Mouse (Mus musculus) midbrain, embryonic 13.5 days (tissue): ENCODE data around the gene Sall2. TPM values are rescaled to one million over a fixed set of nuclear protein-coding genes. Genes with fewer than 3 reads are reported as not detected.

ENCODE experiments used
- ATAC-seq: fragments of 200-750 bp; cut with Nextera tagmentation; 2 replicates; pipeline ENCODE4 v1.8.0; 2017; ENCODE audit warnings: mild to moderate bottlenecking, moderate TSS enrichment, moderate library complexity
- H3K27ac ChIP-seq: fragments of 300-500 bp; sonication (generic); 2 replicates; pipeline ENCODE4 v1.5.1; 2015; ENCODE audit warnings: inconsistent platforms, mild to moderate bottlenecking, moderate library complexity
- H3K27me3 ChIP-seq: fragments of 300-500 bp; sonication (generic); 2 replicates; pipeline ENCODE4 v1.6.1; 2015; ENCODE audit warnings: mild to moderate bottlenecking, inconsistent platforms
- H3K36me3 ChIP-seq: fragments of 300-500 bp; sonication (generic); 2 replicates; pipeline ENCODE4 v1.6.1; 2015; ENCODE audit warnings: mild to moderate bottlenecking, inconsistent platforms
- H3K4me1 ChIP-seq: fragments of 300-500 bp; sonication (generic); replicated peaks from 2 replicates; pipeline ENCODE4 v1.6.1; 2015; ENCODE audit warnings: inconsistent platforms
- H3K4me2 ChIP-seq: fragments of 300-500 bp; sonication (generic); replicated peaks from 2 replicates; pipeline ENCODE4 v1.6.1; 2015; ENCODE audit warnings: moderate library complexity, mild to moderate bottlenecking, inconsistent platforms
- H3K4me3 ChIP-seq: fragments of 300-500 bp; sonication (generic); replicated peaks from 2 replicates; pipeline ENCODE4 v1.5.1; 2015; ENCODE audit warnings: mild to moderate bottlenecking, inconsistent platforms
- H3K9ac ChIP-seq: fragments of 300-500 bp; sonication (generic); replicated peaks from 2 replicates; pipeline ENCODE4 v1.6.1; 2015; ENCODE audit warnings: mild to moderate bottlenecking, inconsistent platforms
- H3K9me3 ChIP-seq: fragments of 300-500 bp; sonication (generic); 2 replicates; pipeline ENCODE4 v1.6.1; 2016; ENCODE audit warnings: mild to moderate bottlenecking, inconsistent platforms
- WGBS: fragments of 180-500 bp; shearing (Covaris S2); methylation state at CpG from one replicate; pipeline ENCODE4 v1.1.7; 2015; 5-methylcytosine and 5-hydroxymethylcytosine counted together
- polyA plus RNA-seq: library from polyadenylated mRNA; unstranded; fragments of >200 nt; fragmentation: Nextera tagmentation; extraction: Ambion mirVana; gene quantifications from 2 replicates; pipeline ENCODE4 v1.2.1, GENCODE M21; 2015

The Sall2 gene
- polyA plus RNA-seq: 56.6 and 56.9 TPM in 2 replicates

- Histone ChIP-seq H3K9ac (peak within 1 kb of the TSS; percentile 69), H3K36me3 (no peaks in the 10 kb centered on the region), H3K27me3 (no peaks in the 10 kb centered on the region), H3K9me3 (no peaks in the 10 kb centered on the region), H3K4me2 (peak within 1 kb of the TSS; percentile 85), H3K4me1 (peaks cover 57% of the 10 kb centered on the region), H3K4me3 (peak within 1 kb of the TSS; percentile 52), H3K27ac (peak within 1 kb of the TSS; percentile 79)
- WGBS: under 1% methylated on average over 26 of the region's 26 CpGs
- ATAC-seq: peak; percentile 84
Observed at GRCm38 (mm10) chr14:52327910-52328812, at the start of gene Sall2. TSS of gene Sall2 (minus strand) at chr14:52328762.

- Histone ChIP-seq H3K4me1 (no peaks in the 10 kb centered on the region), H3K4me2 (no peak overlapping the region), H3K36me3 (no peaks in the 10 kb centered on the region), H3K27me3 (no peaks in the 10 kb centered on the region), H3K9me3 (no peaks in the 10 kb centered on the region), H3K4me3 (no peak overlapping the region), H3K9ac (no peak overlapping the region), H3K27ac (no peak overlapping the region)
- ATAC-seq: no peak
- 85% methylated on average over 3 of the region's 3 CpGs for WGBS
Observed at GRCm38 (mm10) chr14:52368741-52369140, 40.2 kb upstream of the Sall2 start.

GRCm38 (mm10) chr14:52356308-52356707 lies 27.7 kb upstream of the Sall2 start, which contains the start of gene Olfr1513:
TSS of gene Olfr1513 (minus strand) at chr14:52356408.
- Histone ChIP-seq H3K27me3 (no peaks in the 10 kb centered on the region), H3K4me1 (no peaks in the 10 kb centered on the region), H3K9ac (no peak within 1 kb of the TSS), H3K9me3 (no peaks in the 10 kb centered on the region), H3K27ac (no peak within 1 kb of the TSS), H3K4me3 (no peak within 1 kb of the TSS), H3K4me2 (no peak within 1 kb of the TSS), H3K36me3 (no peaks in the 10 kb centered on the region)
- ATAC-seq: no peak
- 82% methylated on average over 4 of the region's 4 CpGs for WGBS

DNA sequence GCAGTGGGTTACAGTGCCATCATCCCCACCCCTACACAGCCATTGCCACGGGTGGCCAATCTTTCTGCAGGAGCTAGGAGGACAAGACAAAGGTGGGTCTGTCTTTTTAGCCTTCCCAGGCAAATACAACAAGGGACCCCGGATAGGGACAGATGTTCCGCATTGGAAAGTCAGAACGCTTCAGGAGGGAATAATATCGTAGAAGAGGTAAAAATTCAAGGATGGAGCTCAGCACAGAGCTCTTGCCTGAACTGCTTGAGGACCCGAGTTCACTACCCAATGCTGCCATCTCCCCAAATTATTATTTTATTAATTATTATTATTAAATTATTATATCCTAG lies 10.9 kb upstream of the Sall2 start:
- H3K4me1 ChIP-seq: no peaks in the 10 kb centered on the region
- H3K9ac ChIP-seq: peak overlapping the region; percentile 60; the same call in 1 of the 2 replicates
- no peak overlapping the region for H3K27ac ChIP-seq
- H3K4me2 ChIP-seq: peak overlapping the region; percentile 49
- no peaks in the 10 kb centered on the region for H3K36me3 ChIP-seq
- 78% methylated on average over 6 of the region's 6 CpGs for WGBS
- H3K27me3 ChIP-seq: no peaks in the 10 kb centered on the region
- H3K9me3 ChIP-seq: 0 out of 2 replicates have a peak, but pooled peaks cover 3% of the 10 kb centered on the region
- no peak for ATAC-seq
- peak overlapping the region; percentile 33; the same call in 1 of the 2 replicates for H3K4me3 ChIP-seq

DNA sequence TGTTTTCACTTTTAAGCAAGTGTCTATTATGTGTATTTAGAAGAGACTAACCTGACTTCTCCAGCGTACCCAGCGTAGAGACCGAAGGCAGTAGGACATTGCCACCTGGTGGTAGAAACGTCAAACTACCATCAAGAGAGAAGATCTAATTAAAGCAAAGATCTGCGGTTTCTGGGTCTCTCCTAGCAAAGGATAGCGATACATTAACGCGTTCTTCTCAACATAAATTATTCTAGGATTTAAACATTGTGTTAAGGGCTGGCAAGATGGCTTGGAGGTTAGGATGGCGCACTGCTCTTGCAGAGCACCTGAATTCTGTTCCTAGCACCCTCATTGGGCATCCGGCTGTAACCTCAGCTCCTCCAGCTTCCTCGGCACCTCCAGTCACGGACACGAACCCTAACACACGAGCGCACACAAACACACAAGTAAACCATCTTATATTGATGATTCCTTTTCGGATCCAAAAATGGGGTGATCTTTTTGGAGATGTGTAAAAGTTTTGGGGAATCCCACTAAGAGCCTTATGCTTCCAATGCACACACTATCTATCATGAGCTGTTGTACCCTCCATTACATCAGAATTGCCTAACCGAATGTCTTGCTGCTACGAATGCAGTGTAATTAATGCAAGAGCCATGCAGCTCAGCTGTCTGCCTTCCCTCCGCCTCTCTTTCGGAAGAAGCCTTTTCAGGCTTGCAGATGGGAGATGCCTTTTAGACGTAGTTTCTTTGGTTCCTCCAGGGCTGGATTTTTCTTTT lies 10.4 kb upstream of the Sall2 start:
- Histone ChIP-seq H3K9ac (peak overlapping the region; percentile 60), H3K27me3 (no peaks in the 10 kb centered on the region), H3K9me3 (no peaks in the 10 kb centered on the region), H3K4me3 (peak overlapping the region; percentile 33), H3K27ac (no peak overlapping the region), H3K36me3 (no peaks in the 10 kb centered on the region), H3K4me2 (peak overlapping the region; percentile 49), H3K4me1 (no peaks in the 10 kb centered on the region)
- 31% methylated on average over 21 of the region's 21 CpGs for WGBS
- peak; percentile 71 for ATAC-seq

GRCm38 (mm10) chr14:52332171-52332570 lies 3.6 kb upstream of the Sall2 start:
- WGBS: 26% methylated on average over 3 of the region's 3 CpGs
- no peak overlapping the region for H3K4me2 ChIP-seq
- no peaks in the 10 kb centered on the region for H3K36me3 ChIP-seq
- no peak overlapping the region for H3K9ac ChIP-seq
- no peak overlapping the region for H3K4me3 ChIP-seq
- peaks cover 38% of the 10 kb centered on the region for H3K4me1 ChIP-seq
- no peaks in the 10 kb centered on the region for H3K9me3 ChIP-seq
- peak overlapping the region; percentile 78; the same call in 1 of the 2 replicates for H3K27ac ChIP-seq
- H3K27me3 ChIP-seq: no peaks in the 10 kb centered on the region
- ATAC-seq: no peak

DNA sequence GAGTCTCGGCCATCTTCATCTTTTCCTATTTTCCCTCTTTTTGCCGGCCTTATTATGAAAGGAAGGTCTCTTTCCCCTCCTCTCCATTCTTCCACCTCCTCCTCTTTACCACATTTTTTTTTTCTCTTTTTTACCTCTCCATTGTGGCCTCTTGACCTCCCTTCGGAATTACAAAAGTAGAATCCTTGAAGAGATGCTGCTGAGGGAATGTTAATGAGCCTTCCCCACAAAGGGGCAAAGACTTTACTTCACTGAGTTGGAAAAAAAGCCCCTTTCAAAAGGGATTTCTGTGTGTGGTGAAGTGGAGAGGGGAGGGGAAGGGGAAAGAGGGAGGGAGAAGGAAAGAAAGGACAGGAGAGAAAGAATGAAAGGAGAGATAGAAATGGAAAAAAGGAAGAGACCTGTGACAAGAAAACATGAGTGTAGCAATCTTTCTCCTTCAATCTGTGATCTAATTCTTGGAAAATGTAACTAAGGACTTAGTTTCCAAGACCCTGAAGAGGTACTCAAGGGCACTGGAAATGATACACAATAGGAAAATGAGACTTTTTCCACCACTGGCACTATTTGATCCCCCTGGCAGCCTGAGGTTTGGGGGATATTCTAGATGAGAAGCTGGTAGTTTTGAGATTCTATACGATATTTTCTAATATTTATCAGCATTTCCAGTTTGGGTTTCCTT lies 2.6 kb upstream of the Sall2 start:
- Histone ChIP-seq H3K36me3 (no peaks in the 10 kb centered on the region), H3K27me3 (no peaks in the 10 kb centered on the region), H3K4me3 (no peak overlapping the region), H3K4me2 (peak overlapping the region; percentile 24), H3K4me1 (peaks cover 47% of the 10 kb centered on the region), H3K9ac (no peak overlapping the region), H3K27ac (peak overlapping the region; percentile 78), H3K9me3 (no peaks in the 10 kb centered on the region)
- ATAC-seq: no peak
- 1% methylated on average over 4 of the region's 4 CpGs for WGBS

GRCm38 (mm10) chr14:52327375-52327901 lies 1.1 kb downstream of the Sall2 start:
- Histone ChIP-seq H3K27ac (peak overlapping the region; percentile 79), H3K9me3 (no peaks in the 10 kb centered on the region), H3K4me2 (peak overlapping the region; percentile 85), H3K4me1 (peaks cover 57% of the 10 kb centered on the region), H3K36me3 (no peaks in the 10 kb centered on the region), H3K27me3 (no peaks in the 10 kb centered on the region), H3K4me3 (peak overlapping the region; percentile 52), H3K9ac (peak overlapping the region; percentile 69)
- ATAC-seq: peak; percentile 71
- under 1% methylated on average over 14 of the region's 14 CpGs for WGBS

DNA sequence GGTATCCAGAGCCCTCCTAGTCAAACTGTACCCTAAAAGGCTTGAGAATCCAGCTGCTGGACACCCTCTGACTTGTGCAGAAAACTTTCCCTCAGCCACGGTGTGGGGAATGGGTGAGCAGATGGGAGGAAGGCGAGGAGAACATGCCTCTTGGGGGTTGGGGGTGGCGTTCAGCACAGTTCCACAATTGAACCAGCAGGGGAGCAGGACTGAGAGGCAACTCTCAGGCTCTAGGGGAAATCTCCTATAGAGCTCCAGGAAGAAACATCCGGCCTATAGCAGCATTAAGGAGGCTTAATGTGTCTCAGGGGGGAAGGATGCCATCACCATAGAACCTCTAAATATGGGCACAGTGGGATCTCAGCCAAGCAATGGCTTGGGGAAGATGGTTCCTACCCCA lies 2.7 kb downstream of the Sall2 start:
- no peaks in the 10 kb centered on the region for H3K36me3 ChIP-seq
- 0% methylated on average over 4 of the region's 4 CpGs for WGBS
- ATAC-seq: 0 out of 2 replicates have a peak, but pooled peaks have one; percentile 13
- 0 out of 2 replicates have a peak overlapping the region, but pooled peaks have one; percentile 17 for H3K27ac ChIP-seq
- H3K9ac ChIP-seq: peak overlapping the region; percentile 69
- peak overlapping the region; percentile 85 for H3K4me2 ChIP-seq
- peak overlapping the region; percentile 52 for H3K4me3 ChIP-seq
- no peaks in the 10 kb centered on the region for H3K9me3 ChIP-seq
- peaks cover 45% of the 10 kb centered on the region for H3K4me1 ChIP-seq
- H3K27me3 ChIP-seq: no peaks in the 10 kb centered on the region

GRCm38 (mm10) chr14:52319361-52319760 lies 9.2 kb downstream of the Sall2 start:
- Histone ChIP-seq H3K36me3 (peaks cover 6% of the 10 kb centered on the region), H3K4me1 (peaks cover 21% of the 10 kb centered on the region), H3K27ac (no peak overlapping the region), H3K9me3 (no peaks in the 10 kb centered on the region), H3K4me3 (no peak overlapping the region), H3K4me2 (no peak overlapping the region), H3K27me3 (no peaks in the 10 kb centered on the region), H3K9ac (no peak overlapping the region)
- WGBS: 78% methylated on average over 6 of the region's 6 CpGs
- ATAC-seq: no peak

- H3K9me3 ChIP-seq: 0 out of 2 replicates have a peak, but pooled peaks cover 3% of the 10 kb centered on the region
- peaks cover 33% of the 10 kb centered on the region for H3K36me3 ChIP-seq
- 2% methylated on average over 16 of the region's 16 CpGs for WGBS
- peak; percentile 85 for ATAC-seq
- H3K4me1 ChIP-seq: peaks cover 48% of the 10 kb centered on the region
- H3K27me3 ChIP-seq: no peaks in the 10 kb centered on the region
- H3K4me3 ChIP-seq: peak overlapping the region; percentile 83
- H3K27ac ChIP-seq: peak overlapping the region; percentile 96
- H3K9ac ChIP-seq: peak overlapping the region; percentile 94
- H3K4me2 ChIP-seq: peak overlapping the region; percentile 92
Observed at GRCm38 (mm10) chr14:52316441-52317225, 11.9 kb downstream of the Sall2 start.
